Mouse (Mus musculus): ENCODE data around the gene Fbxw9.

DNA sequence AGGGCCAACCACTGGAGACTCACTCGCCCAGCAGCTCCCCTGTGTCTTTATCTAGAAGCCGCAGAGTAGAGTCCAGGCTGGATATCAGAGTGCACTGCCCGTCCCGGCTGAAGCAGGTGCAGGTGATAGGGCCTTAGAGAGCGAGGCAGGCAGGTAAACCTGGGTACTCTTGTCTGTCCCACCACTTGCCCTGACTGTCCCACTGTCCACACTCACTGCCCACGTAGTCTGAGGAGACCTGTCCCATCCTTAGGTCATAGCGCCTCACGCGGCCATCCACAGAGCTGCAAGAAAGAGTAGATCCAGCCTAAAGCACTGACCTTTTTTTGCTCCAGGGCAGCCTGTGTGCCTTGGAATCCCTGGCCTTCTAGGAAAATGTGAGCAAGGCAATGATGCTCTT is 16.1 kb downstream of the Fbxw9 start:
- TF ChIP-seq POLR2A (IDR thresholded peaks at IDR 0.05; ENCODE audit: control insufficient read depth in 1 of 2, insufficient read depth in 1 of 2, low read depth in 1 of 2, low read length in 2 of 2, poor library complexity in 1 of 2) (peak in 1 of 2 experiments; percentile 11; a peak in 1 of 4 replicates), CTCF (IDR thresholded peaks at IDR 0.05 in 2 of 3, conservative IDR thresholded peaks at IDR 0.05 in 1 of 3; ENCODE audit: control insufficient read depth in 1 of 3, insufficient read depth in 1 of 3, low read depth in 2 of 3, low read length in 3 of 3, poor library complexity in 1 of 3, severe bottlenecking in 1 of 3) (peak in 1 of 3 experiments; percentile 7; a peak in 1 of 6 replicates), ZNF384 (IDR thresholded peaks at IDR 0.05; ENCODE audit: low read depth, low read length) (no peak), SMC3 (IDR thresholded peaks at IDR 0.05; ENCODE audit: low read depth, low read length) (no peak), ZKSCAN1 (IDR thresholded peaks at IDR 0.05; ENCODE audit: low read depth, low read length) (no peak), GABPA (IDR thresholded peaks at IDR 0.05; ENCODE audit: low read depth, low read length) (no peak), MAFK (IDR thresholded peaks at IDR 0.05; ENCODE audit: borderline replicate concordance, low read depth, low read length) (no peak), E2F4 (IDR thresholded peaks at IDR 0.05; ENCODE audit: borderline replicate concordance, low read depth, low read length) (no peak), RAD21 (IDR thresholded peaks at IDR 0.05; ENCODE audit: low read depth, low read length) (no peak), EP300 (IDR thresholded peaks at IDR 0.05; ENCODE audit: low read depth in 1 of 2, low read length in 2 of 2) (no peak), POLR2AphosphoS5 (IDR thresholded peaks at IDR 0.05; ENCODE audit: borderline replicate concordance, low read depth, low read length) (no peak)
